Mouse (Mus musculus) c-Kit-positive CD71-positive TER-119-negative erythroid progenitor cells, embryonic 14.5 days (primary cell): ENCODE data around the gene Ptgir.

ENCODE experiments used
- DNase-seq: peaks from one replicate; pipeline ENCODE4 v3.0.0-alpha.2; 2013; ENCODE audit warnings: low read depth

Gene Ptgir

DNA sequence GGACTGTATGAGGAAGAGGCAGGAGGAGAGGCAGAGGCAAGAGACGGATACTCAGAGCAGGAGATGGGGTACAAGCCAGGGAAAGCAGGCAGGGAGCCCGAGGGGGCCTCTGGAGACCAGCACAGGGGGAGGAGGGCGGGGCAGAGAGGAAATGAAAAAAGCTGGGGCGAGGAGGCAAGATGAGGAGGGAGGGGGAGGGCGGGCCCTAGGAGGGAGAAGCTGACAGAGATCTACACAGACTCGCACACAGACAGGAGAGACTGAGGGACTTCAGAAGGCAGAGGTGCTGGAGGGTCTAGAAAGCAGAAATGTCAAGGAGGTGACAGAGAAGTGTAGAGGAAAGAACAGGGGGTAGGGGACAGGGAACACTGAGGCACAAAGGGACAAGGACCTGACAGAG is at the start of gene Ptgir:
TSS of gene Ptgir (plus strand) at position 210 of the 400 bp plus-strand sequence.
- no peak for DNase-seq

DNA sequence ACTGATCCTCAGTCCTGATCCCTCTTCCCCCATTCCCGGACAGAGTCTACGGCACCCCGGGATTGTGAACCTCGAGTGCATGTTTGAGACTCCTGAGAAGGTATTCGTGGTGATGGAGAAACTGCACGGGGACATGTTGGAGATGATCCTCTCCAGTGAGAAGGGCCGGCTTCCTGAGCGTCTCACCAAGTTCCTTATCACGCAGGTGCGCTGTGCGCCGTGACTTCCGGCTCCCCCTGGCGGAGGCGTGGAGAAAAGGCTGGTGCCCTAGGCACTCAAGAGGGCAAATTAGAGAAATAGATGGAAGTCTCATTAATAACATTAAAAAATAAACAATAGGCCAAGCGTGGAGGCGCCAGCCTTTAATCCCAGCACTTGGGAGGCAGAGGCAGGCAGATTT is 48.0 kb upstream of the Ptgir start:
- no peak for DNase-seq

DNA sequence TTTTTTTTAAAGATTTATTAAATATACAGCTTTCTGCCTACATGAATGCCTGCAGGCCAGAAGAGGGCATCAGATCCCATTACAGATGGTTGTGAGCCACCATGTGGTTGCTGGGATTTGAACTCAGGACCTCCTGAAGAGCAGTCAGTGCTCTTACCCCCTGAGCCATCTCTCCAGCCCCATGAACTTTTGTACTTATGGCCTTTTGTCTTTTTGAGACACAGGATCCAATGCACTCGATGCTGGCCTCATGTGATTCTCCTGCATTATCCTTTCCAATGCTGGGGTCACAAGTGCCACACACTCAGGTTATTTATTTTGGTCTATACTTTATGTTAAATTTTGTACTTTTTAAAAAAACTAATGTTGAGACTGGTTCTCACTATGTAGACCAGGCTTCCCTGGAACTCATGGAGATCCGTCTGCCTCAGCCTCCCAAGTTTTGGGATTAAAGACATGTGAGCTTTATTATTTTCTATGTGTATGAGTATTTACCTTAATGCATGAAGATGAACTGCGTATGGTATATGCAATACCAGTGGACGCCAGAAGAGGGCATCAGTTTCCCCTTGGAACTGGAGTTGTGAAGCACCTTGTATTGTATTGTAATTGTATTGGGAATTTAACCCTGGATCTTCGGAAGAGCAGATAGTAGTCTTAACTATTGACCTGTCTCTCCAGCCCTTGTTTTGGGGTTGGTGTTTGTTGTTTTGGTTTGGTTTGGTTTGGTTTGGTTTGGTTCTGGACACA is 46.2 kb upstream of the Ptgir start:
- DNase-seq = no peak

DNA sequence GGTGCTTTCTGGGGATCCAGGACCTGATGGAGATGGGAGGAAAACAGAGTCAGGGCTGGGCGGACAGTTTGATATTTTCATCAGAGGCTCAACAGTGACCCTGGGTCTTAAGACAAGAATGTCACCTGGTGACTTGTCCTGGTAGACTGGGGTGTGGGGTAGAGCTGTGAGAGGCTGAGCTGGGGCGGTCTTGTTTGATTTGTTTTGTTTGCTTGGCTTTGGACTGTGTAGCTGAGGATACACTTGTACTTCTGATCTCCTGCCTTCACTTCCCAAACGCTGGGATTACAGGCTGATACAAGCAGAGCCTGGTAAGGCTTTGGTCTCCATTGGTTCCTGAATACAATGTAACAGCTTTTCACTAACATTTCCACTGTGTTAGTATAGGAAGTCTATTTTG is 38.8 kb upstream of the Ptgir start:
- DNase-seq = no peak

DNA sequence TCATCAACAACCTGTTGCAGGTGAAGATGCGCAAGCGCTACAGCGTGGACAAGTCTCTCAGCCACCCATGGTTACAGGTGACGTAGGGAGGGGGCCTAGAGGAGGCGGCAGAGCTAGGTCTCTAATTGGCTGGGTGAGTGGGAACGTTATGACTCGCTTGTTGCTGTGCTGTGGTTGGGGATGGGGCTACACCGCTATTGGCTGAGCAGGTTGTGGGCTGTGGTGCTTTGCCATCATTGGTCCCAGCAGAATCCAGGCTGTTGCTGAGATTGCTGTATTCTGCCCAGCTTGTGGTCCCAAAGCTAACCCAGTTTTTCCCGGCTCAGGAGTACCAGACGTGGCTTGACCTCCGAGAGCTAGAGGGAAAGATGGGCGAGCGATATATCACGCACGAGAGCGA is 36.8 kb upstream of the Ptgir start:
- no peak for DNase-seq

DNA sequence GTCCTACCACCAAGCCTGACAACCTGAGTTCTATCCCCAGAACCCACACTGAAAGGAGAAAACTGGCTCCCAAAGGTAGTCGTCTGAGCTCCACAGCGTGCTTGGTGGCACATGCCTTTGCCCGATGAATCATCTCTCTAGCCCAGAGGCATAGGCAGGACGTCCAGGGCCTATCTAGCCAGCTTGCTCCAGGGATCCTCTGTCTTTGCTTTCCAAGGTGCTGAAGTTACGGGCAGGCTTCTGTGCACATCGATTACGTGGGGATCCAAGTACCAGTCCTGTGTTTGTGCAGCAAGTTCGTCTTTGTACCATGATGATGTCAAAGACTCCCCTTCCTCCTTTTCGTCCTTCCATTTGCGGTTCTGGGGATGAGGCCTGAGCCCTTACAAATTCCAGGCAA is 34.7 kb upstream of the Ptgir start:
- no peak for DNase-seq

DNA sequence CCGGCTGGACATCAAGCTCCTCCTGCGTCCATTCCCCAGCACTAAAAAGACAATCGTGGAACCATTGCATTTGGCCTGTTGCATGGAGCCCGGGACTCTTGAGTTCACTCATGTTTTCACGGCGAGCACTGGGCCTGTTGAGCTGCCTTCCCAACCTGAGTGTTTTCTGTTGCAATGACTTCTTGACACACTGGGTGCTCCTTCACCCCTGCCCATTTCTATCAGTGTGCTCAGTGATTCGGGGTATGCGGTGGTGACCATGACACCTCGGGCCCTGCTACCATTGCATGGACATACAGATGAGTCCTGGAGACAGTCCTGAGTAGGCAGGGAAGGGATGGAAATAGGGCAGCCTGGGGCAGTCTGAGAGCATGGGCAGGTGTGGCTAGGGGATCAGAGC is 33.8 kb upstream of the Ptgir start:
- no peak for DNase-seq

DNA sequence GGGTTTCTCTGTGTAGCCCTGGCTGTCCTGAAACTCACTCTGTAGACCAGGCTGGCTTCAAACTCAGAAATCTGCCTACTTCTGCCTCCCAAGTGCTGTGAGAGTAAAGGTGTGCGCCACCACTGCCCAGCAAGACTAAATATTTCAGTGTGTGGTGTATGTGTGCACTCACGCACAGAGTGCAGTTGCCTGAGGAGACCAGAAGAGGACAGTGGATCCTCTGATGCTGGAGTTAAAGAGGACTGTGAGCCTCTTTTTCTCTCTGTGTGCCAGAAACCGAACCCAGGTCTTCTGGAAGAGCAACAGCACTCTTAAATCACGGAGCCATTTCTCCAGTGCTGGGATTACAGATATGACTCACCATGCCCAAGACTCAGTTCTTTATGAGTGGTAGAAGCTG is 32.9 kb upstream of the Ptgir start:
- no peak for DNase-seq

DNA sequence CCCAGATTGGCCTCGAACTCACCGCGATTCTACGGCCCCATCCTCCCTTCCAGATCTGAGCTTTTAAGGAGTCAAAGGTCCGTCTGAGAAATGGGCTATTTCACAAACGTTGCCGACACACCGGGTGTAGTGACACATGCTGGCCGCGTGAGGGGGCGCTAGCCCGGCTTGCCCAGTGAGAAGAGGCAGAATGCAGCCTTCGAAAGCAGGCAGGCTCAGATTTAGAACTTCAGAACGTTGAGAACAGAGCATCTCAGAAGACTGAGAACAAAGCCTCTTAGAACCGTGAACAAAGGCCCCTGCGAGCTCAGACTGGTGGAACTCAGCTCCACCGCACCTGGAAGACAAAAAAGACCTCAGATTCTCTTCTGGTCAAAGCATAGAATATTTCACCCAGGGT is 32.1 kb upstream of the Ptgir start:
- DNase-seq = peak; percentile 63

DNA sequence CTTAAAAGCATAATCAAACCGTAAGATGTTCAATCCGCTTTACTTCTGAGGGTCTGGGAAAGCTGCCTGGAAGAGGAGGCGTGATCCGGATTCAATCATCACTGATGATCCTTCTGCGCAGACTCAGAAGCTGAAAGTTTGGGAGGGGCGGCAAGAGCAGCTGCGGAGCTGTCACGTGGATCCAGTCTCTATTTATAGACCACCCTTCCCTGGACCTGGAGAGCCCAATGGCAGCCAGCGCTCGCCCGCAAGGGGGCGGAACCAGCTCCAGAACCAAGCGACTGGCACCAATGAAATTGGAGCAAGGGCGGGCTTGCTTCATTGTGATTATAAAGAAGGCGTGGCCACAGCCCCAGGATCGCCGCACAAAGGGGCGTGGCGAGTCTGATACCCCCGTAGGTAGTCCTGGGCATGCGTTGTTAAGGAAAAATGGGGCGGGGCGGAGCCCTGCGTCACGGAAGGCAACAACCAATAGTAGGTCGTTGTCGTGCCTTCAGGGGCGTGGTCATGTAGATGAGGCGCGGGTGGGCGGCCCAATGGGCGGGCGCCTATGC is 31.5 kb upstream of the Ptgir start:
- DNase-seq = peak; percentile 99

DNA sequence AGATGAGACGGTGACA is 31.2 kb upstream of the Ptgir start, which contains the start of gene Dact3:
TSS of gene Dact3 (plus strand) at position 8 of the 16 bp plus-strand sequence.
- DNase-seq = no peak

DNA sequence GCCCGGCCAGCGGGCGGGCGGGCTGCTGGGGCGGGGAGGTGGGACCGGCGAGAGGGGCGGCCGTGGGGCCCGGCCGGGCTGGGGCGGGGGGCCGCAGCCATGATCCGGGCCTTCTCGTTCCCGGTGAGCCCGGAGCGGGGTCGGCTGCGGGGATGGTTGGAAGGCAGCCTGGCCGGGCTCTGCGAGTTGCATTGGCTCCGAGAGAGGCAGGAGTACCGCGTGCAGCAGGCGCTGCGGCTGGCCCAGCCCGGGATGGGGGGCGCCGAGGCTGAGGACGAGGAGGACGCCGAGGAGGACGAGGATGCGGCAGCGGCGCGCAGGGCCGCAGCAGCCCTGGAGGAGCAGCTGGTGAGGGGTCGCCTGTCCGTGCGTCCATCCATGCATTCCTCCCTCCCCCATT is 31.0 kb upstream of the Ptgir start:
- no peak for DNase-seq

DNA sequence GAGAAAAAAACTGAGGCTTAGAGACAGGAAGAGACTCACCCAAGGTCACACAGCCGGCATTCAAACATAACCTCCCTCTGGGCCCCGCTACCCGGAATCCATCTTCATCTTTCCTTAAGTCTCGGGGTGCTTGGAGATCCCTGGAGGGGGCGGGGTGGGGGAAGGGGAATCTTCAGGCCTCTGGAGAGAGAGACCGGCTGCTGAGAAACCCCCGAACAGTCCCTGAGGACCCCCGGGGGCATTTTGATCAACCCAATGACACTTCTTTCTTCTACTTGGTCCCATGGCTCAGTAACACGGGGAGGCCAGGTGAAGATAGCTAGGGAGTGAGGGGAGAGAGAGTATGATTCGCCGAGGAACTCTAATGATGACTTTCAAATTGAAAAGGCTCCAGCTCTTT is 30.3 kb upstream of the Ptgir start:
- no peak for DNase-seq

DNA sequence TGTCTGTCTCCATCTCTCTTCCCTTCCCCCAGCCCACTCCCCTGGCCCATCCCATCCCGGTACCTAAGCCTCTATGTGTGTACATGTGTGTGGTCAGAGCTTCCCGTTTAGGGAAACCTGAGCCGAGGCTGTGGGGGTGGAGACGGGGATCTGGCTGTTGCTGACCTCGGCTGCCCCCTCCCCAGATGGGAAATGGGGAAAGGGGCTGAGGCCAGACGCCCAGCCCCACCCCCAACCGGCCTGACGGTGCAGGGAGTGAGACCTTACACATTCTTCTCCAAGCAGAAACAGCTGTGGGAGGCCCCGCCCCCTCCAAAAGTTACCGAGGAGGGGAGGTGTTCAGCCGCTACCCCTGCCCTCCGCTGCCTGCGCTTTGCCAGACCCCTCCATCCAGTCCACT is 29.7 kb upstream of the Ptgir start:
- no peak for DNase-seq

DNA sequence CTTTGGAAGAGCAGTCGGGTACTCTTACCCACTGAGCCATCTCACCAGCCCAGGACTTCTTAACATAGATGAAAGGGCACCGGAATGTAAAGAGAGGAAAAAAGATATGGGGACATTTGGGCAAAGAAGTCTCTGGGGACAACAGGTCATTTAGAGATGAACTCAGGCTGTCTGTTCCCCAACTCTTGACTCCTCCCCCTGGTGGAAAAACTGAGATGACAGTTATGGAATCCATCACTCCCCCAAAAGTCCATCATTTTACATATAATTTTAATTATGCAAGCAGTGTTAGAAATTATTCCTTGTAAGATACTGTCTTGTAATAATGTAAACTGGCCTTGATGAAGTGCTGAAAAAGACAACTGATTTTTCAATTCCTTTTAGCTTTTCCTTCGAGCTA is 28.6 kb upstream of the Ptgir start:
- no peak for DNase-seq

DNA sequence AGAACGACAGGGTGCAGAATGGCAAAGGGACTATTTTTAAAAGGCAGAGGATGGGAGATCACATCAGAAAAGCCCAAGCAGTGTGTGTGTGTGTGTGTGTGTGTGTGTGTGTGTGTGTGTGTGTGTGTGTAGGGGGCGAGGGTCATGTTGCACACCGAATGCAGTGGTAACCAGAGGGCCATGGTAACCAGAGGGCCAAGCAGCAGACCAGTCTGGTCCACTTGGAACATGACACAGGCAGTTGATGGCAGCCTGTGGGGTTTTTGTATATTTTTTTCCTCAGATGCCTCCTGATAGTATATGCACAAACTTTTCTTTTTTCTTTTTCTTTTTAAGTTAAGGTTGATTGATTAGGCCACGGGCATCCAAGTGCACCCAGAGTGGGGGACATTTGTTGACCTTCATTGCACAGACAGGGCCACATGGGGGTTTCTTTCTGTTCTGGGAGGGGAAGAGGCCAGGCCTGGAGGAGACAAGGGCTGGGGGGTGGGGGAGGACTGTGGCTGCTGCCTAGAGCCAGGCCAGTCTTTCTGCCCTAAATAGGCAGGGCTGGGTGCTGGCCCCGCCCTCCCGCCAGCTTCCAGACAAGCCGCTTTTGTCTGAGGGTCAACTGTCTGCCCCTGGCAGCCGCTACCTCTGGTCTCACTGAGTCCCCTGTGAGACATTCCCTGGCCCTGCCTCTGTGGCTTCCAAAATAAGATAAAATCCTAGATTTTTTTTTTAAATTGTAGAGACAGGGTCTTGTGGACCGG is 26.3 kb upstream of the Ptgir start:
- DNase-seq = no peak

DNA sequence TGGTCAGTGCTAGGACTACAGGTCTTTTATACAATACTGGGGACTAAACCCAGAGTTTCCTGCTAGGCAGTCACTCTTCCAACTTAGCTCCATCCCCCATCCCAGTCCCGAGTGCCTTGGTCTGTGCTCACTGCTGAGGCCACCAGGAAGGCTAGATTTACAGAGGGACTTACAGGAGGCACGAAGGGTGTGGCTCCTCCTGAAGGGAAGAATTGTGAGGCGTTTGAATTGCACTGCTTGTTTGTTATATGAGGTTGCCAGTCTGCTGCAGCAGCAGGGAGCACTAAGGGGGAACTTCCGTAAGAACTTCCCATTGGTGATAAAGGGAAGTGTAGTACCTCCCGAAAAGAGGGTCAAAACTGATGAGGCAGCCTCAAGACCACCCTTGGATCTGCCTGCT is 25.7 kb upstream of the Ptgir start:
- DNase-seq = no peak

DNA sequence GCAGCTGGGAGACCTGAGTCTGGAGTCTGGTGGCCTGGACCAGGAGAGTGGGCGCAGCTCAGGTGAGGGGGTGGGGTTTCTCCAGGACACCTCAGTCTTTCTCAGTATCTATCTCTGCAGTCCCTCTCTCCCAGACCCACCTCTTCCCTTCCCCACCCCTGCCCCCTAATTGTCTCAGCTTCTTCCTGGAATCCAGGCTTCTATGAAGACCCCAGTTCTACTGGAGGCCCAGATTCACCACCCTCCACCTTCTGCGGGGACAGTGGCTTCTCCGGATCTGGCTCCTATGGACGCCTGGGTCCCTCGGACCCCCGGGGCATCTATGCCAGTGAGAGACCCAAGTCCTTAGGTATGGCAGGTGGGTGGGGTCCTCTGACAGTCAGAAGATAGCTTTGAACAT is 23.1 kb upstream of the Ptgir start:
- DNase-seq = no peak

DNA sequence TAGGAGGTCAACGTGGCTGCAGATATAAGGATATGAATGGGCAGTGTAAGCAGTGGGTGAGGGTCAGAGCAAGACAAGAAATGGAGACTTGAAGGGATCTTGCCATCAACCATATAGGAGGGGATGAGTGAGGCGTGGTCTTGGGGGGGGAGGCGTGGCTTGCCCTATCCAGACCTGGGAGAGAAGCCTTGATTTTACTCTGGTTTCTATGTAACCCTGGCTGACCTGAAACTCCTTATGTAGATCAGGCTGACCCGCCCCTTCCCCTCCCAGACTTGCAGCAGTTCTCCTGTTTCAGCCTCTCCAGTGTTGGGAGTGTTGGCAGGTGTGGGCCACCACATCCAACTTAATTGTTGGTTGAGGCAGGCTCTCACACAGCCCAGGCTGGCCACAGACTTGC is 22.0 kb upstream of the Ptgir start:
- no peak for DNase-seq

DNA sequence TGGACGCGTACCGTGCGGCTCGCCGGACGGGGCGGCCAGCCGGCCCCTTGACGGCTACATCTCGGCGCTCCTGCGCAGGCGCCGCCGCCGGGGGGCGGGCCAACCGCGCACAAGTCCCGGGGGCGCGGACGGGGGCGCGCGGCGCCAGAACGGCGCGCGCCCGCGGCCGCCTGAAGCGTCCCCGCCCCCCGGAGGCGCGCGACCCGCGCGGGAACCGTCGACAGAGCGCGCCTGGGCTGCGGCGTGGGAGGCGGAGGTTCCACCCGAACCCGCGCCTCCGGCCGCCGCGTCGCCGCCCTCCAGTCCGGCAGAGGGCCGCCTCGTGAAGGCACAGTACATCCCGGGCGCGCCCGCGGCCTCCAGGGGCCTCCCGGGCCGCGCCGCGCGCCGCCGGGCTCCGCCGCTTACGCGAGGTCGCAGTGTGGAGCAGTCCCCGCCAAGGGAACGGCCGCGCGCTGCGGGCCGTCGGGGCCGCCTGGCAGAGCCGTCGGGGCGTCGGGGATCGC is 21.0 kb upstream of the Ptgir start:
- DNase-seq = no peak

DNA sequence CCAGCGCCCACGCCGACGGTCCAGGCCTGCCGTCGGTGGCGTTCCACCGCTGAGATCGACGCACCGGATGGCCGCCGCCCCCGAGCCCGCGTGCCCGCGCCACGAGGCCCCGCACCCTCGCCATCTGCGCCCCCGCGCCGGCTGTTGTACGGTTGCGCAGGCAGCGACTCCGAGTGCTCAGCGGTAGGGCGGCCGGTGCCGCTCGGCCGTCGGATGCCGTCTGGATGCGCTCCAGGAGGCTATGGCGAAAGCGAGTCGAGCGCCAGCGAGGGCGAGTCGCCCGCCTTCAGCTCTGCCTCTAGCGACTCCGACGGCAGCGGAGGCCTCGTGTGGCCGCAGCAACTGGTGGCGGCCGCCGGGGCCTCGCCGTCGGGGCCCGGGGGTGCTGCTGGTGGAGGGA is 20.4 kb upstream of the Ptgir start:
- no peak for DNase-seq

DNA sequence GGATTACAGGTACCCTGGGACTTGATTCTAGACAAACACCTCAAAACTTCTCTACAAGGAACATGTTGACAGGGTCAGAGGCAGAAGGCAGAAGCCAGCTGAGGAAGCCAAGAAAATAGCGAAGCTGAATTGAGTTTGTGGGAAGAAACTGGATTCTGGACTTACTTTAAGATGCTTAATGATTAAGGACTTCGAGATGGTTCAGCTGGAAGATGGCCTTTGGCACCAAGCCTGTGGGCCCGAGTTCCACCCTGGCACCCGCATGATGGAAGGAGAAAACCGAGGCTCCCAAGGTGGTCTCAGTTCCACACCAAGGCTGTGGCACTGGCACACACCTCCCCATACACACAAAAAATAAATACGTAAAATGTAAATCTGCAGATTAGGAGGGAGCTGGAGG is 15.8 kb upstream of the Ptgir start:
- no peak for DNase-seq

DNA sequence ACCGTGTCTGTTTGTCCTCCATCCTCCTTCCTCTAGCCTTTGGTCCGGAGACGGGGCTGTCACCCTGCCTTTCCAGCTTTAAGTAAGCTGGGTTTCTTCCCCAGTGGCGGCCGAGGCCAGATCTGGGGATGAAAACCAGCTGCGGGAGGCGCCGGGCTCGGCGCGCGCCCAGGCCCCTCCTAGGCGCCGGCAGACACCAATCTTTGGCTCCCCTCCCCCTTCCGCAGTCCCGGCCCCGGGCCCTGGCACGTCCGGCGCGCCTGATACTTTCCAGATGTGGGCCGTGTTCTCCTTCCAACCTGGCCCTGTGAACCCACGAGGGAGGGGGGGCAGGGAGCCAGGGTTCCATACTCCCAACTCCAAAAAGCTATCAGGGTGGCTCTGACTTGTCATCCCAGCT is 15.3 kb upstream of the Ptgir start:
- DNase-seq = no peak
